Mouse (Mus musculus) lung, adult 18-20 months (tissue): Measurements from ENCODE around the gene Mettl25.
A peak's percentile ranks its signal among the peaks of the same experiment; 100 is the strongest.

ENCODE experiments used
- DNase-seq, 2 experiments: peaks; one replicate each; pipeline ENCODE4 v3.0.0; 2022; ENCODE audit warnings: mixed read lengths in 2 of 2

The Mettl25 gene

DNA sequence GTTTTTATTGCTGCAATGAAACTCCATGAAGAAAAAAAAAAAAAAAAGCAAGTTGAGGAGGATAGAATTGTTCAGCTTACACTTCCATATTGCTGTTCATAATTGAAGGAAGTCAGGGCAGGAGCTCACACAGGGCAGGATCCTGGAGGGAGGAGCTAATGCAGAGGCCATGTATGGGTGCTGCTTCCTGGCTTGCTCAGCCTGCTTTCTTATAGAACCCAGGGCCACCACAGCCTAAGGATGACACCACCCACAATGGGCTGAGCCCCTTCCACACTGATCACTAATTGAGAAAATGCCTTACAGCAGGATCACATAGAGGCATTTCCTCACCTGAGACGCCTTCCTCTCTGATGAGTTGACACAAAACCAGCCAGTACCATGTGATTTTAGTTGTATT, 95.2 kb downstream of the Mettl25 start:
- no peak for DNase-seq

DNA sequence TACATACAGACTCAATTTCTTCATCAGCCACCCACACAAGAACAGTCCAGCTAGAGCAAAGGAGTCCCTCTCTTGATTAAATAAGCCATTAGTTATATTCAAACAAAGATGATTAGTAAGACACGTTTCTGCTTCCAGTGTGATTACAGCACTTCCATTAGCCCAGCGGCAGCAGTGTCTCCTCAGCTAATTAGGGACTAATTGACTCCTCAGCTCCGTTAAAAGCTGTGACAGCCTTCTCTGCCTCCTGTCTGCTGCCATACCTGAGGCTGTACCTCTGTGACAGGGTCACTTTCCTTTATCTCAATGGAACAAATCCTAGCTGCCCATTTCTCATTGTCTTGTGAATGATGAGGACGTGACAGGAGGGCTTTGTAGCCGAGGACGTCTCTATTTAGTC, 99.4 kb downstream of the Mettl25 start:
- DNase-seq, result no peak

GRCm38 (mm10) chr10:105738942-105739341, 102.2 kb downstream of the Mettl25 start:
- no peak for DNase-seq

DNA sequence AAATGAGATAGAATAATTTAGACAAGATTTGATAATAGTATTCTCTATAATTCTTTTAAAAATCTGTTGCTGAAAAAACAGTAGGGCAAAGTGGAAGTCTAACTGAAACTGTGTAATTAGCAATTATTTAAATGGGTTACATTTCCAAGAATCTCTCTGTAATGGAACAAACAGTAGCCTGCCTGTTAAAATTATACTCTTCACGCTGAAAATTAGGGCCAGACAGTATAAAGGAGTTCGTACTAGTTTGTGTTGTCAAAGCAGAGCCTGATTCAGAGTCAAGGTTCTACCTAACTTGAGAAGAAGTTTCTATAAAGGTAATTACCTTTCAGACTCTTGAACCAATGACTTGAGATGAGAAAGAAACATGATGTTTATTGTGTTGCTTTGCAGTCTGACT, 113.4 kb downstream of the Mettl25 start:
- no peak for DNase-seq

GRCm38 (mm10) chr10:105727353-105727752, 113.8 kb downstream of the Mettl25 start:
- DNase-seq, result no peak

DNA sequence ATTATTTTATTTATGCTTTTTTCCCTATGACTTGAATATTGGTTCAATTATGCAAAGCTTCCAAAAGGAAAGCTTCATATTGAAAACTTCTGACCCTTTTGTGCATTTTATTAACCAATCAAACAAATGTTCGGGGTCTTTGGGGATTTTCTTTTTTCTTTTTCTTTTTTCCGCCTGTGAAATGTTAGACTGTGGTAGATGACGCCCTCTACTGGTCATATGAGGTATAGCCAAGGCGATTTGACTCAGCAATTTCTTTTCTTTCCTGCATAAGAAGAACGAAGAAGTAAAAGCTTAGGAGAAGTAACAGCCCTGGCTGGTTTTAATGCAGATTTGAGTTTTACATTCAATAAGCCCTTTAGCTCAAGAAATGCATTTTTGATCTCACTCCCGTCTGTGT, 126.3 kb downstream of the Mettl25 start:
- peak in 1 of 2 experiments; percentile 0 for DNase-seq

GRCm38 (mm10) chr10:105714366-105714765, 126.8 kb downstream of the Mettl25 start:
- no peak for DNase-seq

- no peak for DNase-seq
Measured at GRCm38 (mm10) chr10:105713222-105713621, 128.0 kb downstream of the Mettl25 start.
